Mouse (Mus musculus) liver, embryonic 12.5 days (tissue): ENCODE measurements around the gene Slc17a9. TPM values are rescaled to one million over a fixed set of nuclear protein-coding genes. Genes with fewer than 3 reads are reported as not detected.
A peak's percentile ranks its signal among the peaks of the same experiment; 100 is the strongest.

Source experiments
- ATAC-seq: fragments of 200-750 bp; cut with Nextera tagmentation; 2 replicates; pipeline ENCODE4 v1.8.0; 2017; ENCODE audit warnings: moderate number of reproducible peaks, mild to moderate bottlenecking, moderate library complexity
- H3K27ac ChIP-seq: fragments of 300-500 bp; sonication (generic); 2 replicates; pipeline ENCODE4 v1.5.1; 2016; ENCODE audit warnings: mild to moderate bottlenecking
- H3K27me3 ChIP-seq: fragments of 300-500 bp; sonication (generic); replicated peaks from 2 replicates; pipeline ENCODE4 v1.6.1; 2016; ENCODE audit warnings: mild to moderate bottlenecking, moderate library complexity
- H3K36me3 ChIP-seq: fragments of 300-500 bp; sonication (generic); 2 replicates; pipeline ENCODE4 v1.6.1; 2016; ENCODE audit warnings: mild to moderate bottlenecking, moderate library complexity
- H3K4me1 ChIP-seq: fragments of 300-500 bp; sonication (generic); 2 replicates; pipeline ENCODE4 v1.6.1; 2016
- H3K4me2 ChIP-seq: fragments of 300-500 bp; sonication (generic); 2 replicates; pipeline ENCODE4 v1.6.1; 2016; ENCODE audit warnings: mild to moderate bottlenecking, moderate library complexity
- H3K4me3 ChIP-seq: fragments of 300-500 bp; sonication (generic); 2 replicates; pipeline ENCODE4 v1.5.1; 2016; ENCODE audit warnings: mild to moderate bottlenecking, moderate library complexity
- H3K9ac ChIP-seq: fragments of 300-500 bp; sonication (generic); 2 replicates; pipeline ENCODE4 v1.6.1; 2016; ENCODE audit warnings: mild to moderate bottlenecking, moderate library complexity
- H3K9me3 ChIP-seq: fragments of 300-500 bp; sonication (generic); replicated peaks from 2 replicates; pipeline ENCODE4 v1.6.1; 2016; ENCODE audit warnings: mild to moderate bottlenecking, moderate library complexity
- WGBS: fragments of 180-500 bp; shearing (Covaris S2); methylation state at CpG from one replicate; pipeline ENCODE4 v1.1.7; 2016; ENCODE audit not compliant: insufficient replicate concordance; 5-methylcytosine and 5-hydroxymethylcytosine counted together
- polyA plus RNA-seq: library from polyadenylated mRNA; unstranded; fragments of >200 nt; fragmentation: Nextera tagmentation; extraction: Ambion mirVana; gene quantifications from 2 replicates; pipeline ENCODE4 v1.2.1, GENCODE M21; 2016

Gene Slc17a9
- polyA plus RNA-seq, 1 experiment from 2014 or later: 4.9 TPM

GRCm38 (mm10) chr2:180737984-180738383, 12.9 kb downstream of the Slc17a9 start:
- no peaks in the 10 kb centered on the region; the same call in 1 of the 2 replicates for H3K27me3 ChIP-seq
- H3K4me3 ChIP-seq: no peak overlapping the region
- ATAC-seq: no peak
- WGBS: 64% methylated on average over 2 of the region's 2 CpGs
- no peak overlapping the region for H3K9ac ChIP-seq
- no peaks in the 10 kb centered on the region for H3K4me1 ChIP-seq
- no peaks in the 10 kb centered on the region for H3K9me3 ChIP-seq
- H3K36me3 ChIP-seq: no peaks in the 10 kb centered on the region
- no peak overlapping the region for H3K27ac ChIP-seq
- H3K4me2 ChIP-seq: no peak overlapping the region

GRCm38 (mm10) chr2:180740349-180740748, 15.3 kb downstream of the Slc17a9 start:
- no peak overlapping the region for H3K9ac ChIP-seq
- H3K27me3 ChIP-seq: no peaks in the 10 kb centered on the region; the same call in 1 of the 2 replicates
- H3K9me3 ChIP-seq: no peaks in the 10 kb centered on the region
- H3K4me2 ChIP-seq: no peak overlapping the region
- WGBS: 29% methylated on average over 3 of the region's 3 CpGs
- no peak overlapping the region for H3K4me3 ChIP-seq
- no peaks in the 10 kb centered on the region for H3K36me3 ChIP-seq
- no peak overlapping the region for H3K27ac ChIP-seq
- H3K4me1 ChIP-seq: no peaks in the 10 kb centered on the region
- no peak for ATAC-seq

- H3K9ac ChIP-seq: no peak overlapping the region
- H3K27ac ChIP-seq: no peak overlapping the region
- no peak overlapping the region for H3K4me3 ChIP-seq
- ATAC-seq: no peak
- H3K9me3 ChIP-seq: no peaks in the 10 kb centered on the region
- H3K36me3 ChIP-seq: no peaks in the 10 kb centered on the region
- H3K4me1 ChIP-seq: no peaks in the 10 kb centered on the region
- WGBS: 48% methylated on average over 7 of the region's 7 CpGs
- peaks cover 2% of the 10 kb centered on the region; the same call in 1 of the 2 replicates for H3K27me3 ChIP-seq
- no peak overlapping the region for H3K4me2 ChIP-seq
Observed at GRCm38 (mm10) chr2:180741421-180741820, 16.4 kb downstream of the Slc17a9 start.

- H3K4me3 ChIP-seq: no peak overlapping the region
- WGBS: 77% methylated on average over 6 of the region's 6 CpGs
- no peaks in the 10 kb centered on the region for H3K9me3 ChIP-seq
- H3K27ac ChIP-seq: no peak overlapping the region
- no peak for ATAC-seq
- H3K9ac ChIP-seq: no peak overlapping the region
- no peaks in the 10 kb centered on the region for H3K36me3 ChIP-seq
- H3K4me2 ChIP-seq: no peak overlapping the region
- H3K27me3 ChIP-seq: peaks cover 12% of the 10 kb centered on the region; the same call in 1 of the 2 replicates
- no peaks in the 10 kb centered on the region for H3K4me1 ChIP-seq
Observed at GRCm38 (mm10) chr2:180742820-180743219, 17.8 kb downstream of the Slc17a9 start.

- Histone ChIP-seq H3K4me1 (no peaks in the 10 kb centered on the region), H3K9ac (no peak overlapping the region), H3K36me3 (no peaks in the 10 kb centered on the region), H3K27me3 (peaks cover 13% of the 10 kb centered on the region; the same call in 1 of the 2 replicates), H3K4me2 (no peak overlapping the region), H3K9me3 (no peaks in the 10 kb centered on the region), H3K4me3 (no peak overlapping the region), H3K27ac (no peak overlapping the region)
- 88% methylated on average over 2 of the region's 2 CpGs for WGBS
- ATAC-seq: no peak
Observed at GRCm38 (mm10) chr2:180743321-180743720, 18.3 kb downstream of the Slc17a9 start.

- peaks cover 17% of the 10 kb centered on the region; the same call in 1 of the 2 replicates for H3K27me3 ChIP-seq
- no peaks in the 10 kb centered on the region for H3K4me1 ChIP-seq
- H3K9ac ChIP-seq: no peak overlapping the region
- ATAC-seq: peak; percentile 60
- H3K36me3 ChIP-seq: no peaks in the 10 kb centered on the region
- H3K4me3 ChIP-seq: no peak overlapping the region
- H3K4me2 ChIP-seq: no peak overlapping the region
- 29% methylated on average over 17 of the region's 17 CpGs for WGBS
- H3K27ac ChIP-seq: no peak overlapping the region
- H3K9me3 ChIP-seq: no peaks in the 10 kb centered on the region
Observed at GRCm38 (mm10) chr2:180745248-180745927, 20.3 kb downstream of the Slc17a9 start.

GRCm38 (mm10) chr2:180746569-180747192, 21.6 kb downstream of the Slc17a9 start:
- no peak overlapping the region for H3K9ac ChIP-seq
- H3K4me3 ChIP-seq: no peak overlapping the region
- H3K27ac ChIP-seq: no peak overlapping the region
- H3K9me3 ChIP-seq: no peaks in the 10 kb centered on the region
- H3K4me2 ChIP-seq: no peak overlapping the region
- 31% methylated on average over 5 of the region's 5 CpGs for WGBS
- no peaks in the 10 kb centered on the region for H3K4me1 ChIP-seq
- no peak for ATAC-seq
- H3K27me3 ChIP-seq: peaks cover 17% of the 10 kb centered on the region; the same call in 1 of the 2 replicates
- H3K36me3 ChIP-seq: no peaks in the 10 kb centered on the region

GRCm38 (mm10) chr2:180748904-180749303, 23.8 kb downstream of the Slc17a9 start:
- Histone ChIP-seq H3K4me1 (no peaks in the 10 kb centered on the region), H3K27ac (no peak overlapping the region), H3K9ac (no peak overlapping the region), H3K4me2 (no peak overlapping the region), H3K27me3 (peaks cover 18% of the 10 kb centered on the region; the same call in 1 of the 2 replicates), H3K36me3 (no peaks in the 10 kb centered on the region), H3K4me3 (no peak overlapping the region), H3K9me3 (no peaks in the 10 kb centered on the region)
- WGBS: 43% methylated on average over 5 of the region's 5 CpGs
- ATAC-seq: no peak

- Histone ChIP-seq H3K36me3 (no peaks in the 10 kb centered on the region), H3K27ac (no peak overlapping the region), H3K4me2 (no peak overlapping the region), H3K9me3 (no peaks in the 10 kb centered on the region), H3K27me3 (peaks cover 29% of the 10 kb centered on the region), H3K9ac (no peak overlapping the region), H3K4me1 (no peaks in the 10 kb centered on the region), H3K4me3 (no peak overlapping the region)
- ATAC-seq: no peak
- 59% methylated on average over 5 of the region's 5 CpGs for WGBS
Observed at GRCm38 (mm10) chr2:180754976-180755688, 30.1 kb downstream of the Slc17a9 start.

GRCm38 (mm10) chr2:180755896-180756295, 30.8 kb downstream of the Slc17a9 start:
- Histone ChIP-seq H3K9ac (no peak overlapping the region), H3K27ac (no peak overlapping the region), H3K4me3 (no peak overlapping the region), H3K9me3 (no peaks in the 10 kb centered on the region), H3K4me1 (no peaks in the 10 kb centered on the region), H3K4me2 (no peak overlapping the region), H3K36me3 (no peaks in the 10 kb centered on the region), H3K27me3 (peaks cover 29% of the 10 kb centered on the region)
- WGBS: 2% methylated on average over 8 of the region's 8 CpGs
- ATAC-seq: no peak

- no peak overlapping the region for H3K4me2 ChIP-seq
- no peaks in the 10 kb centered on the region for H3K4me1 ChIP-seq
- H3K9ac ChIP-seq: no peak overlapping the region
- H3K27ac ChIP-seq: no peak overlapping the region
- ATAC-seq: no peak
- no peaks in the 10 kb centered on the region for H3K9me3 ChIP-seq
- WGBS: 18% methylated on average over 2 of the region's 2 CpGs
- no peaks in the 10 kb centered on the region for H3K36me3 ChIP-seq
- H3K27me3 ChIP-seq: peaks cover 35% of the 10 kb centered on the region
- no peak overlapping the region for H3K4me3 ChIP-seq
Observed at GRCm38 (mm10) chr2:180756786-180757185, 31.7 kb downstream of the Slc17a9 start.
